Mouse (Mus musculus): ENCODE measurements around the gene Ccnjl. TPM values are rescaled to one million over a fixed set of nuclear protein-coding genes. Genes with fewer than 3 reads are reported as not detected.

The Ccnjl gene
- 10 to 100 TPM; 10.4 to 12.0 TPM for total RNA-seq (2021)

GRCm38 (mm10) chr11:43528683-43529499 is at the start of gene Ccnjl:
TSS of gene Ccnjl (plus strand) at chr11:43528784.
- DNase-seq, result peak; percentile 81

GRCm38 (mm10) chr11:43479376-43479775 is 49.2 kb upstream of the Ccnjl start:
- DNase-seq, result no peak

DNA sequence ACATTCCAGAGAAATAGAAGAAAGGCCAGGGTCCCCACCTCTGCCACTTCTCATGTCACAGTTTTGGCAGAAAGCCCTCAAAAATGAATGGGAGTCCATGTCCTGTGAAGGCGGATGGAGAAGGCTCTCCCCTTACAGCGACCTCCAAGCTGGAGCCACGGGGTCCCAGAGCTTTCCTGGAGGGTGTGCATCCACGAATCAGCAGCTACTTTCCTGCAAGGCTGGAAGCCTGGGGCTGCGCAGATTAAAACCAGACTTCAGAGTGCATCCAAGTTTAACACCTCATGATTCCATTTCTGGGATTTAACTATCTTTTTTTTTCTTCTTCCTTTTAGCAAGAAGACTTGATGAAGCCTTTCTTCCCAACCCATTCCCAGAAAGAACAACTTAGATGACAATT is 48.0 kb upstream of the Ccnjl start:
- DNase-seq, result no peak

DNA sequence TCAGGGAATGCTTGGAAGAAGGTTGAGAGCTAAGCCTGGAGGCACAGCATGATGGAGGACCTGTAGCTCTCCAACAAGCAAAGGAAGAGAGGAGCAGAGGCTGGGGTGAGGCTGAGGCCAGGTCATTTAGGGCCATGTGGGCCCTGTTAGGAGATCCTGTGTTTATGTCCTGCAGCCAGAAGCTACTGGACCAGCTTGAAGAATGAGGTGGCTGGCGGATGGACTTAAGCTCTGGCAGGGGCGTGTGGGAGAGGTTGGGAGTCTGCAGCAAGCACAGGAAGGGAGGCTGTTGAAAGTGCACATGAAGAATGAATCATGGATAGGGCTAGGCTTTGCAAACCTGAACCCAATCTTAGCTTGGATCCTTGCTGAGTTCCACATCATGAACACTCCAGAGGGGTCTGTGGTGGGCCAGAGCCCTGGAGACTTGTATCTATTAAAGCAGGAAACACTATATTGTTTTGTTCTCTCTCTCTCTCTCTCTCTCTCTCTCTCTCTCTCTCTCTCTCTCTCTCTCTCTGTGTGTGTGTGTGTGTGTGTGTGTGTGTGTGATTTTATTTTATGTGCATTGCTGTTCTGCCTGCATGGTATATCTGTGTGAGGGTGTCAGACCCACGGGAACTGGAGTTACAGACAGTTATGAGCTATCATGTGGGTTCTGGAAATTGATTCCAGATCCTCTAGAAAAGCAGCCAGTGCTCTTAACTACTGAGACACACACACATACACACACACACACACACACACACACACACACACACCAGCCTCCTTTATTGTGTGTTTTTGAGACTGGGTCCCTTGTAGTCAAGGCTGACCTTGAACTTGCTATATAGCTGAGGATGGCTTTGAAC is 46.7 kb upstream of the Ccnjl start:
- no peak for DNase-seq

- peak; percentile 63 for DNase-seq
These were observed 45.3 kb upstream of the Ccnjl start for GRCm38 (mm10) chr11:43483122-43483792.

DNA sequence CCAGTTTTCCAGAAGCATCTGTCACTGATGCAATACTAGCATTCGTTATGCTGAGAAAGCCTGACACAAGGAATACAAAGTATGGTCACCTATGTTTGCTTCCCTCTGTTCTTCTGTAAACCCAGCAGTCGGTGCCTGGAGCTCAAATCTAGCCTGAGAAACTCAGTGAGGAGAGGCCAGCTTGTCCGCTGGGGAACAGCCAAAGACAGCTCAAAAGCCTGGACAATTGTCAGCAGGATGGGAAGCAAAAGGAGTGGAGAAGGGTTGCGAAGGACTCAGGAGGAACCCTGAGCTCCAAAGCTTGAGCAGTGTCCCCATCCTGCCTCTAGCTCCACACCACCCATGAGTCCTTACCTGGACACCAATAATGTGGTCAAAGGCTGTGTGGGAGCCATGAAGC is 44.5 kb upstream of the Ccnjl start:
- DNase-seq, result peak; percentile 48

- no peak for DNase-seq
These were observed 43.9 kb upstream of the Ccnjl start for GRCm38 (mm10) chr11:43484652-43485051.

DNA sequence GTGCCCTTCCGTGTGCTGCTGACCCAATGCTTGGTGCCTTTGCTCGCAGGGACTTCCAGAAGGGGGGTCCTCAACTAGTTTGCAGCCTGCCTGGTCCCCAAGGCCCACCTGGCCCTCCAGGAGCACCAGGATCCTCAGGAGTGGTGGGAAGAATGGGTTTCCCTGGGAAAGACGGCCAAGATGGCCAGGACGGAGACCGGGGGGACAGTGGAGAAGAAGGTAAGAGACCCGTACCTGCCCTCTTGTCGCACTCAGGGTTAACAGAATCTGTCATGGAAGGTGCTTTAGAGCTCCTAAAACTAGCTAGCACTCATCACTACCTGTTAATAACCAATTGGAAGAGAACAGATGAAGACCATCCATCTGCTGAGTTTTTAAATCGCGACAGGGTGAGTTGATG is 42.7 kb upstream of the Ccnjl start:
- no peak for DNase-seq

GRCm38 (mm10) chr11:43492663-43493062 is 35.9 kb upstream of the Ccnjl start:
- DNase-seq, result peak; percentile 85

GRCm38 (mm10) chr11:43493815-43494409 is 34.7 kb upstream of the Ccnjl start:
- peak; percentile 85 for DNase-seq

DNA sequence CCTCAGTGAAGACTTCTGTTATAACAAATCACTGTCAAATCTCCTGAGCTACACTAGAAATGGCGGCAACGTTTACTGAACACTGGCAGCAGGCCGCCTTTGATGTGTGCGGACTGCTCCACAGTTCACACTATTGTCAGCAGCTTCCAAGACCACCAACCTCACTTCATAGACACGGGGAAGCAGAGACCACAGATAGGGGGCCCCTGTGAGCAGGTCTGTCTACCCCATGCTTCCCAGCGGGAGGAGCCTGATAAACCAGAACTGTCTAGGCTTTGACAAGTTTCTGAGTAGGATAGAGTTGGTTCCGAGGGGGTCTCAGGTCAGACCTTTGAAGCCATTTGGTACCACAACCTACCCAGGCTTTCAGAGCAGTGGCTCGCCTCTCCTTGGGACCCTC is 33.5 kb upstream of the Ccnjl start:
- peak; percentile 42 for DNase-seq

- peak; percentile 79 for DNase-seq
These were observed 33.1 kb upstream of the Ccnjl start for GRCm38 (mm10) chr11:43495532-43495931.

- DNase-seq, result no peak
These were observed 27.3 kb upstream of the Ccnjl start for GRCm38 (mm10) chr11:43501256-43501655.

DNA sequence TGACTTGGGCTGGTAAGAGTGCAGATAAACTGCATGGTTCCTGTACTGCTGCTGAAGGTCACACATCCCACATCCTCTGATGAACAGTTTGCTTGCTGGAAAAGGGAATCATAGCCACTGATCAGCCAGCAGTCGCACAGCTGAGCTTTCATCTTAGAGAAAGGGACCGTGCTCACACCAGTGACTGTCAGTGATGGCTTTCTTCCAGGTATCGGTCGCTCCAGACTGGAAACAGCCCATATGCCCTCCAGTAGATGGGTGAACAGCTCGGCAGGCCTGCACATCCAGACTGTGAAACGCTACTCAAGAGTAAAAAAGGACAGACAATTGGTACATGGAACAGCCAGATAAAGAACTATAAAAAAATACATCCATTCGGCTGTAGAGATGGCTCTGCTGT is 23.4 kb upstream of the Ccnjl start:
- DNase-seq, result no peak

DNA sequence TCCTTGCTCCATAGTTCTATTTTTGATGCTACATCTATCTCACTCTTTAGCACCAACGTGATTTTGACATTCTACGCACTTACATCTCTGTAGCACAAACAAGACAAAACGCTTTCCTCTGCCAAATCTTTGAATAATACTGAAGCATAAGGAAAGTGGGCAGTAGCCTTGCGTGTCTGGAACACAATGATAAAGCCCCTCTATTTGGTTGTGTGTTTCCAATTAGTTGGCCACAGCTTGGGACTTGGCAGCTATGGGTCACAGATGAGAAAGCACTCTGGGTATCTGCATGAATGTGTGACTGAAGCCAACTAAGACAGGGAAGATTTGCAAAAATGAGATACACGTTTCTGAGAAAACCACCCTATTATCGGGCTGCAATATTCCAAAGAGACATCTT is 20.6 kb upstream of the Ccnjl start:
- DNase-seq, result no peak

DNA sequence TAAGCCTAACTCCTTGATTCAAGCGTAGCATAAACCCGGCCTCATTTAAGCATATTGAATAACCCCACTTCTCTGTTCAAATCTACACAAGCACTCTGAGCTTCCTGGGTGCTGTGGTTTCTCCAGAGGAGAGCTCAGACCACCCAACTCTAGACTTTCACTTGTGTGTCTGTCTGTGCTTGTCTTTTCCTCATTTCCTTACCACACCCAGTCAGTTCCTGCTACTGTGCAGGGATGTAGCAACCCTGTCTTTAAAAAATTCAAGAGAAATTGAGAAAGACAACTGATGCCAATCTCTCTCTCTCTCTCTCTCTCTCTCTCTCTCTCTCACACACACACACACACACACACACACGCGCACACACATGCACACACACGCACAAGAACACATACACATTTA is 18.7 kb upstream of the Ccnjl start:
- no peak for DNase-seq

- no peak for DNase-seq
These were observed 15.9 kb upstream of the Ccnjl start for GRCm38 (mm10) chr11:43512661-43513190.

- DNase-seq, result peak; percentile 55
These were observed 12.1 kb upstream of the Ccnjl start for GRCm38 (mm10) chr11:43516344-43517021.

- no peak for DNase-seq
These were observed 10.9 kb upstream of the Ccnjl start for GRCm38 (mm10) chr11:43517641-43518040.

DNA sequence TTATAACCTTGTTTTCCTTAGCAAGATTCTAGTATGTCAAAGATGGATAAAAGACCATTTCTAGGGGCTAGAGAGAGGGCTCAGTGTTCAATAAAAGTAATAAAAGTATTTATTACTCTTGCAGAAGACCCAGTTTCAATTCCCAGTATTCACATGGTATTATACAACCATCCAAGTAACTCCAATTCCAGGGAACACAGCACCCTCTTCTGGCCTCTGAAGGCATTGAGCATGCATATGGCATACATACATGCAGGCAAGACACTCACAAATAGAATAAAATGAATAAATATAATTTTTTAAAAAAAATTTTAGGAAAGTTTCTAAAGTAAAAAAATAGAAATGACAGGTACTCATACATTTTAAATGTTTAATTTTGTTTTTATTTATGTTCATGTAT is 10.5 kb upstream of the Ccnjl start:
- DNase-seq, result no peak

DNA sequence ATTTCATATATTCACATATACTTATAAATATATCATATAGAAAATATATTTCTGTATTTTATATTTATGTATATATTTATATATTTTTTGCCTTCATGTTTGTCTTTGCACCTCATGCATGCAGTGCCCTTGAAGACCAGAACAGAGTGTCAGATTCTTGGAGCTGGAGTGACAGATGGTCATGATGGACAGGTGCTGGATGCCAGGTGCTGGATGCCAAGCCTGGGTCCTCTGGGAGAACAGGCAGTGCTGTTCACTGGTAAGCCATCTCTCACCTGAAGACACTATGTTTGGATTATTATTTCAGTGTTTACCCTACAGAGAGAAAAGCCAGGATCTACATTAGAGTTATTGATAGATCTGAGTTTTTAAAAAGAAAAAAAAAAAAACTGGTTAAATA is 9.8 kb upstream of the Ccnjl start:
- DNase-seq, result no peak

DNA sequence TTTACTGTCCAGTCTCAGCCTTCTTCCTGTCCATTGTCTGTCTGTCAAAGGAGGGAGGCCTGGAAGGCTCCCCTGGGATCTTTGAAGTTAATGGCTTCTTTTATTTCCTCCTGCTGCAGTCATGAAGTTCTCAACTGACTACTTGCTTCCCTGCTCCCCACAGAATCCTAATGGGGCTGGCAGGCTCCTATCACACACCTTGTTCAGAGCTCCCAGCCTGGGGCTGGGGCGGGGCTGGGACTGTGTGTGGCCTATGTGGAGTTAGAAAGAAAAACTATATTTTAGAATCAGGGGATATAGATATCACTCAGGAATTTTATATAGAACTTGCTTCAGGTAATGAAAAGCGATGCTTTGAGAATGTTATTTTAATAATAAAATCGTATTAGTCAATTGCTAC is 8.1 kb upstream of the Ccnjl start:
- DNase-seq, result no peak
